Mouse (Mus musculus): ENCODE data around the gene Adgrl1. TPM values are rescaled to one million over a fixed set of nuclear protein-coding genes. Genes with fewer than 3 reads are reported as not detected.
"Not testable (repeated sequence)": the region's sequence is repeated elsewhere in the genome, so short reads cannot be mapped to it uniquely, and the experiment has no call there.

The Adgrl1 gene
- polyA plus RNA-seq, 1 experiment from 2014 or later, result 13.9 TPM

DNA sequence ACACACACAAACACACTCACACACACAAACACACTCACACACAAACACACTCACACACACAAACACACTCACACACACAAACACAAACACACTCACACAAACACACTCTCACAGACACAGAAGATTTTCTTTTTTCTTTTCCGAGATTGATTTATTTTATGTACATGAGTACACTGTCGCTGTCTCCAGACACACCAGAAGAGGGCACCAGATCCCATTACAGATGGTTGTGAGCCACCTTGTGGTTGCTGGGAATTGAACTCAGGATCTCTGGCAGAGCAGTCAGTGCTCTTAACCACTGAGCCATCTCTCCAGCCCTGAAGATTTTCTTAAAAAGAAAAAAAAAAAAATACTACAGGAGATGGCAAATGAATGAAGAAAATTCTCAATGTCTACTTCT is 83.3 kb downstream of the Adgrl1 start:
- 93% methylated on average over 2 of the region's 2 CpGs for WGBS
- not testable (repeated sequence) for DNase-seq (ENCODE audit: low spot score); H3K27ac ChIP-seq (replicated peaks); H3K4me3 ChIP-seq; H3K4me1 ChIP-seq; H3K27me3 ChIP-seq (replicated peaks; ENCODE audit: low read depth, poor library complexity, severe bottlenecking); H3K9me3 ChIP-seq
- H3K36me3 ChIP-seq (replicated peaks), result peaks cover 99% of the 10 kb centered on the region

DNA sequence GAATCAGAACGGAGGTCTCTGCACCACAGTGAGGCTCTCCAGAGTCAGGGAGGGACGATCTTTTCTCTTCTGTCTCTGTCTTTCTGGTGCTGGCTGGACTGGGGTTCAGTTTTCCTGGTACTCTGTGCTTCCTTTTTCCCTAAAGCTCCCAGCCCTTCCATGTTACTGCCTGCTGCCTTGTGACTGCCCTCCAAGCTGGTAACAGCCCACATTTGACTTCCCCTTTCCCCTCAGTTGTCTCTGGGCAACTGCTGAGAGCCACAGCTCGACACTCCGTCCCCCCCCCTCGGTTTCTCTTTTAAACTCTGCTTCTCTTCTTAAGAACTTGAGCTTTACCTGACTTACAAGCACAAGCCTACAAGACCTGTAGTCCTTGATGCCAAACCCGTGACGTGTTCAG is 89.3 kb downstream of the Adgrl1 start:
- Histone ChIP-seq H3K4me1 (no peaks in the 10 kb centered on the region), H3K27ac (replicated peaks) (no peak overlapping the region), H3K4me3 (no peak overlapping the region), H3K36me3 (replicated peaks) (peaks cover 97% of the 10 kb centered on the region), H3K27me3 (replicated peaks; ENCODE audit: low read depth, poor library complexity, severe bottlenecking) (no peaks in the 10 kb centered on the region), H3K9me3 (no peaks in the 10 kb centered on the region)
- DNase-seq (ENCODE audit: low spot score), result no peak
- 87% methylated on average over 7 of the region's 7 CpGs for WGBS

DNA sequence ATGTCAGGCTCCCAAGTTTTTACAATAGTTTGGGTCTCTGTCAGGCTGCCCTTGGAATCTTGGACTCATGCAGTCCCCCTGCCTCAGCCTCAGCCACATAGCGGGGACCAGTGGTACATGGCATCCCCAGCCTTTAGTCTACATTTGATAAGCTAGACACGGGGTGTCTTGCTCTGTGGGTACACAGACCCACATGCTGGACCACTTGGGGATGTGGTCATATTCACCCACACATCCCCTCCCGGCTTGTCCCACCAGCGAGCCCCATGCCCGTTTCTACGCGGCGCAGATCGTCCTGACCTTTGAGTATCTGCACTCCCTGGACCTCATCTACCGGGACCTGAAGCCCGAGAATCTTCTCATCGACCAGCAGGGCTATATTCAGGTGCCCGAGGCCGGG is 90.3 kb downstream of the Adgrl1 start:
- DNase-seq (ENCODE audit: low spot score), result no peak
- H3K4me3 ChIP-seq, result no peak overlapping the region
- peaks cover 97% of the 10 kb centered on the region for H3K36me3 ChIP-seq (replicated peaks)
- H3K27ac ChIP-seq (replicated peaks), result no peak overlapping the region
- 93% methylated on average over 14 of the region's 14 CpGs for WGBS
- no peaks in the 10 kb centered on the region; the same call in none of the 2 replicates for H3K27me3 ChIP-seq (replicated peaks; ENCODE audit: low read depth, poor library complexity, severe bottlenecking)
- no peaks in the 10 kb centered on the region for H3K4me1 ChIP-seq
- H3K9me3 ChIP-seq, result no peaks in the 10 kb centered on the region

Small RNA genes within 50 kb of the gene (microRNA-seq; reads per million reads assigned to microRNA genes)
- gene Gm44330, result not detected
- not detected for gene Gm44450

Other genes starting within 250 kb of the Adgrl1 start
- 208 and 209 TPM in 2 replicates for gene Gipc1, start 247.4 kb upstream of the Adgrl1 start, polyA plus RNA-seq (2016; fragmentation: Nextera tagmentation; extraction: Ambion mirVana)
- 0.36 and 0.41 TPM in 2 replicates for gene Ptger1, start 233.4 kb upstream of the Adgrl1 start, polyA plus RNA-seq (2016; fragmentation: Nextera tagmentation; extraction: Ambion mirVana)
- gene Pkn1, start 200.9 kb upstream of the Adgrl1 start, polyA plus RNA-seq (2016; fragmentation: Nextera tagmentation; extraction: Ambion mirVana), result 30.3 and 30.9 TPM in 2 replicates
- 286 and 311 TPM in 2 replicates for gene Ddx39, start 184.9 kb upstream of the Adgrl1 start, polyA plus RNA-seq (2016; fragmentation: Nextera tagmentation; extraction: Ambion mirVana)
- 7.8 and 11.5 TPM in 2 replicates for gene Adgre5, start 158.8 kb upstream of the Adgrl1 start, polyA plus RNA-seq (2016; fragmentation: Nextera tagmentation; extraction: Ambion mirVana)
- 0.54 and 1.0 TPM in 2 replicates for gene Gm10644, start 55.1 kb downstream of the Adgrl1 start, polyA plus RNA-seq (2016; fragmentation: Nextera tagmentation; extraction: Ambion mirVana)
- gene Asf1b, start 55.4 kb downstream of the Adgrl1 start, polyA plus RNA-seq (2016; fragmentation: Nextera tagmentation; extraction: Ambion mirVana), result 95.4 and 105 TPM in 2 replicates
- 150 and 153 TPM in 2 replicates for gene Prkaca, start 72.9 kb downstream of the Adgrl1 start, polyA plus RNA-seq (2016; fragmentation: Nextera tagmentation; extraction: Ambion mirVana)
- gene Samd1, start 97.6 kb downstream of the Adgrl1 start, polyA plus RNA-seq (2016; fragmentation: Nextera tagmentation; extraction: Ambion mirVana), result 12.1 and 12.2 TPM in 2 replicates
- gene 1700067K01Rik, start 101.4 kb downstream of the Adgrl1 start, polyA plus RNA-seq (2016; fragmentation: Nextera tagmentation; extraction: Ambion mirVana), result 0.60 and 1.0 TPM in 2 replicates
- gene 2210011C24Rik, start 112.1 kb downstream of the Adgrl1 start, polyA plus RNA-seq (2016; fragmentation: Nextera tagmentation; extraction: Ambion mirVana), result 0.28 TPM in 1 of 2 replicates, not detected in the other
- gene Palm3, start 121.4 kb downstream of the Adgrl1 start, polyA plus RNA-seq (2016; fragmentation: Nextera tagmentation; extraction: Ambion mirVana), result 9.3 and 11.5 TPM in 2 replicates
- gene Il27ra, start 142.5 kb downstream of the Adgrl1 start, polyA plus RNA-seq (2016; fragmentation: Nextera tagmentation; extraction: Ambion mirVana), result 0.16 and 0.29 TPM in 2 replicates
- gene Rln3, start 144.9 kb downstream of the Adgrl1 start, polyA plus RNA-seq (2016; fragmentation: Nextera tagmentation; extraction: Ambion mirVana), result not detected in 2 replicates
- gene Gm10643, start 165.0 kb downstream of the Adgrl1 start, polyA plus RNA-seq (2016; fragmentation: Nextera tagmentation; extraction: Ambion mirVana), result 1.1 and 1.4 TPM in 2 replicates
- gene Rfx1, start 166.7 kb downstream of the Adgrl1 start, polyA plus RNA-seq (2016; fragmentation: Nextera tagmentation; extraction: Ambion mirVana), result 9.7 TPM in 2 replicates
- 15.9 and 18.0 TPM in 2 replicates for gene Dcaf15, start 204.7 kb downstream of the Adgrl1 start, polyA plus RNA-seq (2016; fragmentation: Nextera tagmentation; extraction: Ambion mirVana)
- 0.08 and 0.12 TPM in 2 replicates for gene Podnl1, start 225.9 kb downstream of the Adgrl1 start, polyA plus RNA-seq (2016; fragmentation: Nextera tagmentation; extraction: Ambion mirVana)
- gene Cc2d1a, start 247.8 kb downstream of the Adgrl1 start, polyA plus RNA-seq (2016; fragmentation: Nextera tagmentation; extraction: Ambion mirVana), result 20.4 and 21.0 TPM in 2 replicates
- gene 4930432K21Rik, start 247.9 kb downstream of the Adgrl1 start, polyA plus RNA-seq (2016; fragmentation: Nextera tagmentation; extraction: Ambion mirVana), result 1.5 and 1.8 TPM in 2 replicates